Mouse (Mus musculus): ENCODE measurements around the gene Cd4. TPM values are rescaled to one million over a fixed set of nuclear protein-coding genes. Genes with fewer than 3 reads are reported as not detected.

The Cd4 gene
- polyA plus RNA-seq, 1 experiment from 2014 or later, result not detected

- Histone ChIP-seq H3K36me3 (ENCODE audit: insufficient read depth) (no peaks in the 10 kb centered on the region), H3K27me3 (ENCODE audit: insufficient read depth, low read length) (no peaks in the 10 kb centered on the region), H3K27ac (ENCODE audit: low read depth) (no peak overlapping the region), H3K4me1 (ENCODE audit: insufficient read depth) (no peaks in the 10 kb centered on the region), H3K9ac (no peak overlapping the region), H3K4me3 (ENCODE audit: low read depth, low read length) (no peak overlapping the region), H3K9me3 (ENCODE audit: low read depth, low read length) (no peaks in the 10 kb centered on the region), H3K4me2 (no peak overlapping the region)
- TF ChIP-seq CTCF (IDR thresholded peaks at IDR 0.05; ENCODE audit: low read depth), result no peak
- 81% methylated on average over 10 of the region's 10 CpGs for WGBS
- ATAC-seq (ENCODE audit: insufficient read depth) (no peak), DNase-seq (no peak)
Measured at GRCm38 (mm10) chr6:124883351-124883750, 4.7 kb downstream of the Cd4 start.

DNA sequence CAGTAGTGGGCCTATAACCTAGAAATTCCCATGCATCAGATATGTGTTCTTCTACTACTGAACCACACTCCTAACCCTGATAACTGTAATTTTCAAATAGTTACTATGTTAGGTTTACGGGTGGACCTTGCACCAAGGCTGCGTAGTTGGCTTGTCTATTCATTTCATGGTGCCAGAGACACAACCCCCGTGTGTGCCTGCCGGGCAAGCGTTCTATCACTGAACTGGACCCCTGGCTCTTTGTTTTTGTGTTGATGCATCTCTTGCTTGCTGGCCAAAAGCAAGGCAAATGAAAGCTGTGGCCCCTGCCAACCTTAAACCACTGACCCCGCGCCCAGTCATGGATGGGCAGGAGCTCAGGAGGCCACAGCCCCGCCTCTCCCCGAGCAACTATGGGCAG is 6.2 kb downstream of the Cd4 start:
- no peaks in the 10 kb centered on the region for H3K9me3 ChIP-seq (ENCODE audit: low read depth, low read length)
- H3K4me1 ChIP-seq (ENCODE audit: insufficient read depth), result no peaks in the 10 kb centered on the region
- H3K36me3 ChIP-seq (ENCODE audit: insufficient read depth), result no peaks in the 10 kb centered on the region
- no peaks in the 10 kb centered on the region for H3K27me3 ChIP-seq (ENCODE audit: insufficient read depth, low read length)
- H3K4me3 ChIP-seq (ENCODE audit: low read depth, low read length), result no peak overlapping the region
- TF ChIP-seq CTCF (IDR thresholded peaks at IDR 0.05; ENCODE audit: low read depth), result no peak
- DNase-seq (no peak), ATAC-seq (ENCODE audit: insufficient read depth) (no peak)
- H3K4me2 ChIP-seq, result no peak overlapping the region
- no peak overlapping the region for H3K9ac ChIP-seq
- H3K27ac ChIP-seq (ENCODE audit: low read depth), result no peak overlapping the region
- 90% methylated on average over 9 of the region's 9 CpGs for WGBS

GRCm38 (mm10) chr6:124879390-124879789 is 8.6 kb downstream of the Cd4 start:
- H3K27me3 ChIP-seq (ENCODE audit: insufficient read depth, low read length), result no peaks in the 10 kb centered on the region
- H3K9ac ChIP-seq, result no peak overlapping the region
- ATAC-seq (ENCODE audit: insufficient read depth) (no peak), DNase-seq (no peak)
- no peaks in the 10 kb centered on the region for H3K4me1 ChIP-seq (ENCODE audit: insufficient read depth)
- no peaks in the 10 kb centered on the region for H3K9me3 ChIP-seq (ENCODE audit: low read depth, low read length)
- no peak overlapping the region for H3K27ac ChIP-seq (ENCODE audit: low read depth)
- WGBS, result 37% methylated on average over 6 of the region's 6 CpGs
- no peak overlapping the region for H3K4me2 ChIP-seq
- no peak overlapping the region for H3K4me3 ChIP-seq (ENCODE audit: low read depth, low read length)
- TF ChIP-seq CTCF (IDR thresholded peaks at IDR 0.05; ENCODE audit: low read depth), result no peak
- no peaks in the 10 kb centered on the region for H3K36me3 ChIP-seq (ENCODE audit: insufficient read depth)

GRCm38 (mm10) chr6:124874348-124874747 is 13.7 kb downstream of the Cd4 start:
- no peak overlapping the region for H3K9ac ChIP-seq
- no peak for ATAC-seq (ENCODE audit: insufficient read depth)
- H3K27ac ChIP-seq (ENCODE audit: low read depth), result no peak overlapping the region
- H3K36me3 ChIP-seq (ENCODE audit: insufficient read depth), result no peaks in the 10 kb centered on the region
- WGBS, result 26% methylated on average over 3 of the region's 3 CpGs
- no peaks in the 10 kb centered on the region for H3K9me3 ChIP-seq (ENCODE audit: low read depth, low read length)
- H3K4me3 ChIP-seq (ENCODE audit: low read depth, low read length), result no peak overlapping the region
- TF ChIP-seq CTCF (IDR thresholded peaks at IDR 0.05; ENCODE audit: low read depth), result no peak
- no peak for DNase-seq
- H3K27me3 ChIP-seq (ENCODE audit: insufficient read depth, low read length), result no peaks in the 10 kb centered on the region
- H3K4me1 ChIP-seq (ENCODE audit: insufficient read depth), result no peaks in the 10 kb centered on the region
- no peak overlapping the region for H3K4me2 ChIP-seq

DNA sequence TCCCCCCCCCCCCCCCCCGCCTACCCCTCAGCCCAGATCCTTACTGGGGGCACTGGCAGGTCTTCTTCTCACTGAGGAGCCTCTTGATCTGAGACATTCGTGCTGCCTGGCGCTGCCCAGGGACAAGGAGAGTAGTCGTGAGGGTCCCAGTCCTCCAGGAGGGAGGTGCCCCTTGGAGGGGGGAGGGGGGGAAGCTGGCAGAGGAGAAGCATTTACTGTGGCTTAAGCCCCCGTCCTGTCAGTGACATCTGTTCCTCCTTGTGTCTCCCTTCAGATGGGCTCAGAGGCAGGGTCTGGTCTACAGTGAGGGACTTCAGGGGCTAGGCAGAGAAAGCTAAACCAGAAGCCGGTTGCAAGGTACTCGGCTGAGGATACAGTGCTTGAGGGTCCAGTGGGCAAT is 21.5 kb downstream of the Cd4 start:
- Histone ChIP-seq H3K9ac (no peak overlapping the region), H3K4me3 (ENCODE audit: low read depth, low read length) (no peak overlapping the region), H3K4me2 (no peak overlapping the region), H3K27ac (ENCODE audit: low read depth) (no peak overlapping the region), H3K36me3 (ENCODE audit: insufficient read depth) (no peaks in the 10 kb centered on the region), H3K4me1 (ENCODE audit: insufficient read depth) (0 out of 2 replicates have a peak, but pooled peaks cover 3% of the 10 kb centered on the region), H3K27me3 (ENCODE audit: insufficient read depth, low read length) (peaks cover 26% of the 10 kb centered on the region; the same call in 1 of the 2 replicates), H3K9me3 (ENCODE audit: low read depth, low read length) (no peaks in the 10 kb centered on the region)
- WGBS, result 42% methylated on average over 6 of the region's 7 CpGs
- ATAC-seq (ENCODE audit: insufficient read depth) (no peak), DNase-seq (no peak)
- TF ChIP-seq CTCF (IDR thresholded peaks at IDR 0.05; ENCODE audit: low read depth), result no peak

GRCm38 (mm10) chr6:124865766-124866362 is 22.2 kb downstream of the Cd4 start:
- ATAC-seq (ENCODE audit: insufficient read depth), result no peak

DNA sequence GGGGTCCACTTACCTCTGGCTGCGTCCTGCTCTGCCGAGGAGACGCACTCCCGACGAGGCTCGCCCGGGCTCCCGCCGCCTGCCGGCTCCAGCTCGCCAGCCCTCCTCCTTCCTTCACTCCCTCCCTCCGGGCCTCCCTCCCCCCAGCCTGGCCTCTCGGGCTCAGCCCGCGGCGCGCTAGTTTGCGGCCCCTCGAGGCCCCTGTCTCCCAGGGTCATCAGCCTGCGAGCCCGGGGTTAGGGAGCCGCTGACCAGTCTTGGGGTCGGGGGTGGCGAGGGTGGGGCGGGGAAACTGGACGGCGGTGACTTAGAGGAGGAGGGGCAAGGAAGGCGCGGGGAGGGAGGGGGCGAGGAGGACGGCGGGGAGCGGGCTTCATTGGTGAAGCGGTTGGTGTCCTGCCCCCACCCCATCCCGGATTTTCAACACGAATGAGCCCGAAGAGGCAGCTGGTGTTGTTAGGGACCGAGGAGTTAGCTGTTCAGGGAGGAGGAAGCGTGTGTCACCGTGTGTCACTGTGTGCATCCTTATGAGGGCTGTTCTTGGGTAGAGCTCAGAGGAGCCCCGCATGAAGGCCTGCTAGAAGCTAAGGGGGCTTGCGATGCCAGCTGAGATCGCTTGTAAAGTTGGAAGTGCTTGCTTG is 24.2 kb downstream of the Cd4 start, which contains the start of gene Gpr162:
TSS of gene Gpr162 (minus strand) at position 326 of the 641 bp plus-strand sequence.
- TF ChIP-seq CTCF (IDR thresholded peaks at IDR 0.05; ENCODE audit: low read depth), result no peak
- ATAC-seq (ENCODE audit: insufficient read depth) (peak; percentile 65), DNase-seq (peak; percentile 80)
- Histone ChIP-seq H3K27ac (ENCODE audit: low read depth) (no peak within 1 kb of the TSS), H3K9ac (peak within 1 kb of the TSS; percentile 46), H3K4me2 (peak within 1 kb of the TSS; percentile 93), H3K36me3 (ENCODE audit: insufficient read depth) (no peaks in the 10 kb centered on the region), H3K4me1 (ENCODE audit: insufficient read depth) (0 out of 2 replicates have a peak, but pooled peaks cover 6% of the 10 kb centered on the region), H3K9me3 (ENCODE audit: low read depth, low read length) (no peaks in the 10 kb centered on the region), H3K27me3 (ENCODE audit: insufficient read depth, low read length) (peaks cover 32% of the 10 kb centered on the region; the same call in 1 of the 2 replicates), H3K4me3 (ENCODE audit: low read depth, low read length) (peak within 1 kb of the TSS; percentile 45)
- WGBS, result 2% methylated on average over 37 of the region's 43 CpGs

More at GRCm38 (mm10) chr6:124865766-124866362, 22.2 kb downstream of the Cd4 start:
- no peak for DNase-seq
- no peak overlapping the region for H3K4me3 ChIP-seq (ENCODE audit: low read depth, low read length)
- H3K27ac ChIP-seq (ENCODE audit: low read depth), result no peak overlapping the region
- H3K4me2 ChIP-seq, result no peak overlapping the region
- H3K36me3 ChIP-seq (ENCODE audit: insufficient read depth), result no peaks in the 10 kb centered on the region
- 0 out of 2 replicates have a peak, but pooled peaks cover 3% of the 10 kb centered on the region for H3K4me1 ChIP-seq (ENCODE audit: insufficient read depth)
- H3K9me3 ChIP-seq (ENCODE audit: low read depth, low read length), result no peaks in the 10 kb centered on the region
- peaks cover 26% of the 10 kb centered on the region; the same call in 1 of the 2 replicates for H3K27me3 ChIP-seq (ENCODE audit: insufficient read depth, low read length)
- TF ChIP-seq CTCF (IDR thresholded peaks at IDR 0.05; ENCODE audit: low read depth), result no peak
- no peak overlapping the region for H3K9ac ChIP-seq
- WGBS, result 35% methylated on average over 18 of the region's 18 CpGs

All from lung, embryonic 14.5 days (tissue).